Mouse (Mus musculus): ENCODE results near the gene Patl1.
A peak's percentile ranks its signal among the peaks of the same experiment; 100 is the strongest.
"Not testable (repeated sequence)": the region's sequence is repeated elsewhere in the genome, so short reads cannot be mapped to it uniquely, and the experiment has no call there.

Gene Patl1

GRCm38 (mm10) chr19:11969155-11970050 is 57.2 kb downstream of the Patl1 start:
- no peak for DNase-seq

- no peak for DNase-seq
Measured at GRCm38 (mm10) chr19:11973511-11974222, 61.5 kb downstream of the Patl1 start.

- peak; percentile 79 for DNase-seq
Measured at GRCm38 (mm10) chr19:11974223-11974540, 62.0 kb downstream of the Patl1 start.

- DNase-seq: no peak
Measured at GRCm38 (mm10) chr19:11975683-11976082, 63.5 kb downstream of the Patl1 start.

- DNase-seq: peak; percentile 40
Measured at GRCm38 (mm10) chr19:11977363-11977762, 65.2 kb downstream of the Patl1 start.

- no peak for DNase-seq
Measured at GRCm38 (mm10) chr19:11980471-11980870, 68.3 kb downstream of the Patl1 start.

- DNase-seq: not testable (repeated sequence)
Measured at GRCm38 (mm10) chr19:11984614-11985013, 72.4 kb downstream of the Patl1 start.

- no peak for DNase-seq
Measured at GRCm38 (mm10) chr19:11987841-11988240, 75.6 kb downstream of the Patl1 start.

GRCm38 (mm10) chr19:11989334-11989733 is 77.1 kb downstream of the Patl1 start:
- DNase-seq: no peak

- no peak for DNase-seq
Measured at GRCm38 (mm10) chr19:11992034-11992433, 79.8 kb downstream of the Patl1 start.

- DNase-seq: no peak
Measured at GRCm38 (mm10) chr19:11992441-11993029, 80.3 kb downstream of the Patl1 start.
